Mouse (Mus musculus): ENCODE measurements at regions not wholly inside any gene's neighbourhood (a gene's known extent, or its start where the extent isn't known, plus 50 kb on each side); places are given as distances from the start of the nearest gene placed in this dataset.

DNA sequence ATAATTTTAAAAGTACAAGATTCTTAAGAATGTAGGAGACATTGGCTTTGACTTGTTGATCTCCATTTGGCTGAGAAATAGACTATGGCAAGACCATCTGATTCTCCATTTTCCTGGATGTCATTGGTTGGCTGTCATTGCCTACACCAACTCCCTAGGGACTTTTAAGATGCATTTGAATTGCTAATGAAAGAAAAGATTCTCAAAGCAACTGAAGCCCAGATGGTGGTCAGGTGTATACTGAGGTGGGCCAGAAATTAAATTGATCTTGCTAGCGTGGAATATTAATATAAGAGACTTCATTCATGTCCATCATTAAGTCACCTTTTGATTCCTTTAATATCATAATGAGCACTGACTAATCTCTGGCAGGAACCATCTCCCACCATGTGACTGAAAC lies 686.1 kb upstream of the Ptchd4 start:
- ATAC-seq (ENCODE audit: insufficient number of reproducible peaks, low FRiP score, low TSS enrichment) = no peak

DNA sequence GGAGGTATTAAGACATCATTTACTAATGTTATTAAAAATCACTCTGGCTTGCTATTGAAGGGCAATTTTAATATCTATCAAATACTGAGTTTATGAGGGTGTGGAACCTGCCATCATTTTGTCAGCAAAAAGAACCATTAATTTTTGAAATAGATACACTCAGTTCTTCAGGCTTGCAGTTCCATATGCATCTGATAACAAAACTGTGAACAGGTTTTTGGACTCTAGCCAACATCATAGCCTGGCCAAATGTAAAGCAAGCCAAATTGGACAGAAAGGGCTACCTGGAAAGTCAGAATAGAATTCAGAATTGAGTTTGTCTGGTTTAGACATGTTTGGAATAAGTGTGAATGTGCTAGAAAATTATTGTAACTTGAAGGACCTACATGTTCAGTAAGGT lies 688.2 kb upstream of the Ptchd4 start:
- peak; percentile 81 for ATAC-seq (ENCODE audit: insufficient number of reproducible peaks, low FRiP score, low TSS enrichment)

GRCm38 (mm10) chr17:41594431-41594830 lies 659.6 kb upstream of the Cenpq start:
- no peak for ATAC-seq (ENCODE audit: insufficient number of reproducible peaks, low FRiP score, low TSS enrichment)

Measured in cerebellum, adult (tissue).